Mouse (Mus musculus): ENCODE data around the gene Tnp1. TPM values are rescaled to one million over a fixed set of nuclear protein-coding genes. Genes with fewer than 3 reads are reported as not detected.

The Tnp1 gene
- polyA plus RNA-seq (2016; fragmentation: Nextera tagmentation; extraction: Ambion mirVana), result not detected in 2 replicates

GRCm38 (mm10) chr1:73015731-73016130 lies at the start of gene Tnp1:
Gene Tnp1, minus strand, starts transcription at chr1:73015909.
- WGBS, result 91% methylated on average over 12 of the region's 12 CpGs
- Histone ChIP-seq H3K36me3 (no peaks in the 10 kb centered on the region), H3K27ac (replicated peaks) (no peak within 1 kb of the TSS), H3K4me3 (no peak within 1 kb of the TSS), H3K27me3 (ENCODE audit: low read depth, poor library complexity, severe bottlenecking) (no peaks in the 10 kb centered on the region), H3K4me1 (no peaks in the 10 kb centered on the region), H3K9me3 (replicated peaks) (no peaks in the 10 kb centered on the region)
- no peak for DNase-seq (ENCODE audit: low spot score)

GRCm38 (mm10) chr1:73064336-73064735 lies 48.6 kb upstream of the Tnp1 start:
- Histone ChIP-seq H3K36me3 (no peaks in the 10 kb centered on the region), H3K27ac (replicated peaks) (peak overlapping the region; percentile 38; the same call in 1 of the 2 replicates), H3K9me3 (replicated peaks) (no peaks in the 10 kb centered on the region), H3K4me1 (peaks cover 34% of the 10 kb centered on the region), H3K27me3 (ENCODE audit: low read depth, poor library complexity, severe bottlenecking) (no peaks in the 10 kb centered on the region), H3K4me3 (no peak overlapping the region)
- DNase-seq (ENCODE audit: low spot score), result no peak
- 53% methylated on average over 3 of the region's 3 CpGs for WGBS

DNA sequence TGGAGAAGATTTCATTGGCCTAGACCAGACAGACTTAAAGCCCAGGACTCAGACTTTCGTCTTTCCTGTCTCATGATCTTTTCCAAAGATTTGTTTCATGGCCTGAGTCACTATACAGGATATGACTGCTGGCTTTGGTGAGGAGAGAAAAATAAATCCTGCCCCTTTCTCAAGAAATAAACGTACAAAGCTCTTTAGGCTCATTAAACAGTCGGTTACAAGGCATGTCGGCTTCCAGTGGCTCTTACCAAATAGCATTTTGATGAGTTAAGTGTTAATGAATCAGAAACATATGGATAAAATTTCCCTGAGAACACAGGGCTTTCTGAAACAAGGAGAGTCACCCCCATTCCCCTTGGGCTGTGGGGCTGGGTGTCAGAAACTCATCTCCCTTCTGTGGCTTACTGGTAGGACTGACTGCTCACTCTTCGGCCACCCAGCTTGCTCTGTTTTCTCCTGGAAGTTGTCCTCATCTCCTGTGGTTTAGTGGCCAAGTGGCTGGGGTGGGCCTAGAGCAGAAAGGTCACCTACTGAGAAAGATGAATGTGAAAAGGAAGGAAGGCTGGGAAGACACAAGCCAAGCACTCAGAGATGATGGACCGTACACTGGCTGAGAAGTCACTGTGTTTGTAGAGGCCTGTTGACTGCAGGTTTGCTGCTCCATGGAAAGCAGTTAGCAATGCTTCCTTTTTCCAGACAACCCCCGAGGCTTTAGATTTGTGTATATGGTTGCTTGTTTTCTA lies 46.0 kb upstream of the Tnp1 start:
- Histone ChIP-seq H3K27me3 (ENCODE audit: low read depth, poor library complexity, severe bottlenecking) (no peaks in the 10 kb centered on the region), H3K4me3 (no peak overlapping the region), H3K4me1 (peaks cover 34% of the 10 kb centered on the region), H3K27ac (replicated peaks) (peak overlapping the region; percentile 76), H3K9me3 (replicated peaks) (no peaks in the 10 kb centered on the region), H3K36me3 (no peaks in the 10 kb centered on the region)
- WGBS, result 83% methylated on average over 7 of the region's 7 CpGs
- DNase-seq (ENCODE audit: low spot score), result no peak

DNA sequence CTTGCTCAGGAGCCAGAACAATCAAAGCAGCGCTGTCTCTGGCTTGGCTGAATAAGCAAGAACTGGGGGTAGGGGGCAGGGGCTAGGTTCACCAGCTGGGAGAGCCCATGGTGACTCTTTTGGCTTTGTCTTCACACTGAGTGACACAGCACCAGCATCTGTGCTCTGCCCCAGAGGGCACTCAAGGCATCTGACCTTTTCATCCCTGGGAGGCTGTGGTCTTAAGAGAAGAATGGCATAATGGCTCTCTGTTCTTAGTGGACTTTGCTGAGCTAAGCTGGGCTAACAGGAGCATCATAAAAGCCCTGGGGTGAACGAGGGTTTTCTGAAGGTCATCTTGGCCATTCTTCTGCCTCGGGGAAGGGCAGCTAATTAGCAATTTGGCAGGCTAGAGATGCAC lies 44.6 kb upstream of the Tnp1 start:
- WGBS, result 1% methylated on average over 3 of the region's 3 CpGs

DNA sequence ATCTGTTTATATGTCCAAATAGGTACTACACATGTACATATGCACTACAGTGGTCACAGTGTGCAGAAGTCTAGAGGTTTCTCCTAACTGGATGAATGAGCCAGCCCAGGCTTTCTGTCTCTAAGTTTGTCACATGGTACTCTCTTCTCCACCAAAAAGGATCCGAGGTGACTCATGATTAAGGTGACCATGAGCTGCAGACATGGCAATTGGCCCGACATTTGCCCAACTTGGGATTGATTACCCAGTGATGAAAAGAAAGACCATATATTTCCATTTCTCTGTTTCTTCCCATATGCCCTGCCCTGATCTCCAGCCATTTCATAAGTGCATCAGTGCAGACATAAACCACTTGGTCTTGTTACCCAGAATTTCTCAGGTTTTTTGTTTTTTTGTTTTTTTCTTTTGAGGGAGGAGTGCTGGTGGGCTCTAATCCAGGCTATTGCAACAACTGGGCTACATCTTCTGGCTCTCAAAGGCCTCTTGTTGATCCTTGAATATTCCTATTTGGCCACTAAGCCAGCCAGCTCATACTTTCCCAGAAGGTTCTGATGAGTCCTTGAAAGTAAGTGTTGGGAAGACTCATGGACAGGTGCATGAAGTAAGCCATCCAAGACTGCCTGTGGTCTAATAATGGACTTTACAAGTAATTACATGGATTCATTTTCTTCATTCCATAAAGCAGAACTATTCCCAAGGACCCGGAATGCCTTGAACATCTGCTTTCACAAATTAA lies 40.7 kb upstream of the Tnp1 start:
- H3K27ac ChIP-seq (replicated peaks), result no peak overlapping the region
- H3K4me3 ChIP-seq, result no peak overlapping the region

More for the DNA sequence above, 44.6 kb upstream of the Tnp1 start:
- Histone ChIP-seq H3K4me3 (0 out of 2 replicates have a peak overlapping the region, but pooled peaks have one; percentile 16), H3K9me3 (replicated peaks) (no peaks in the 10 kb centered on the region), H3K27me3 (ENCODE audit: low read depth, poor library complexity, severe bottlenecking) (peaks cover 6% of the 10 kb centered on the region; the same call in 1 of the 2 replicates), H3K36me3 (no peaks in the 10 kb centered on the region), H3K4me1 (peaks cover 40% of the 10 kb centered on the region), H3K27ac (replicated peaks) (peak overlapping the region; percentile 76)
- DNase-seq (ENCODE audit: low spot score), result peak; percentile 83

DNA sequence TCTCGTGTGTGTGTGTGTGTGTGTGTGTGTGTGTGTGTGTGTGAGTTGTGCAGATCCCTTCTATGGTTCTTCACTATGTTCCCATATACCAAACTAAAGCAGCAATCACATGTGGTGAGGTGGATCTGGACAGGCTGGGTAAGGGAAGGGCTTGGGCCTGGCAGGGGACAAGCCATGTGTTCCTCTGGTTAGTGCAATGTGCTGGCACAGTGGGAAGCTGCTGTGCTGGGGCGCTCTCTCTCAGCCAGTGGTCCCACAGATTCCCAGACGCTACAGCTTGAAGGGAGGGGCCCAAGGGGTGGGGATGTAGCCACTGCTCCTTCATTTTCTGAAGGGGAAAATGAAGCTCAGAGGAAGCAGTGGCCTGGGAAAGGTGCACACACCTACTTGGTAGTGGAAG lies 40.1 kb upstream of the Tnp1 start:
- Histone ChIP-seq H3K36me3 (no peaks in the 10 kb centered on the region), H3K4me1 (peaks cover 39% of the 10 kb centered on the region), H3K27ac (replicated peaks) (peak overlapping the region; percentile 64; the same call in 1 of the 2 replicates), H3K4me3 (no peak overlapping the region), H3K27me3 (ENCODE audit: low read depth, poor library complexity, severe bottlenecking) (peaks cover 8% of the 10 kb centered on the region; the same call in 1 of the 2 replicates), H3K9me3 (replicated peaks) (no peaks in the 10 kb centered on the region)
- WGBS, result 53% methylated on average over 3 of the region's 3 CpGs
- DNase-seq (ENCODE audit: low spot score), result no peak

More for the DNA sequence above, 40.7 kb upstream of the Tnp1 start:
- 95% methylated on average over 3 of the region's 3 CpGs for WGBS
- H3K36me3 ChIP-seq, result no peaks in the 10 kb centered on the region
- H3K4me1 ChIP-seq, result peaks cover 45% of the 10 kb centered on the region
- DNase-seq (ENCODE audit: low spot score), result no peak
- no peaks in the 10 kb centered on the region for H3K9me3 ChIP-seq (replicated peaks)
- H3K27me3 ChIP-seq (ENCODE audit: low read depth, poor library complexity, severe bottlenecking), result peaks cover 8% of the 10 kb centered on the region; the same call in 1 of the 2 replicates

- Histone ChIP-seq H3K4me3 (no peak overlapping the region), H3K4me1 (peaks cover 33% of the 10 kb centered on the region), H3K27me3 (ENCODE audit: low read depth, poor library complexity, severe bottlenecking) (peaks cover 8% of the 10 kb centered on the region; the same call in 1 of the 2 replicates), H3K27ac (replicated peaks) (peak overlapping the region; percentile 64), H3K9me3 (replicated peaks) (no peaks in the 10 kb centered on the region), H3K36me3 (no peaks in the 10 kb centered on the region)
- DNase-seq (ENCODE audit: low spot score), result no peak
- 66% methylated on average over 6 of the region's 6 CpGs for WGBS
These were observed 39.5 kb upstream of the Tnp1 start for GRCm38 (mm10) chr1:73055206-73055605.

- 45% methylated on average over 9 of the region's 9 CpGs for WGBS
- DNase-seq (ENCODE audit: low spot score), result no peak
- Histone ChIP-seq H3K9me3 (replicated peaks) (no peaks in the 10 kb centered on the region), H3K27ac (replicated peaks) (no peak overlapping the region; the same call in 1 of the 2 replicates), H3K4me3 (no peak overlapping the region), H3K27me3 (ENCODE audit: low read depth, poor library complexity, severe bottlenecking) (peaks cover 8% of the 10 kb centered on the region; the same call in 1 of the 2 replicates), H3K4me1 (peaks cover 24% of the 10 kb centered on the region), H3K36me3 (no peaks in the 10 kb centered on the region)
These were observed 38.0 kb upstream of the Tnp1 start for GRCm38 (mm10) chr1:73053545-73054326.

DNA sequence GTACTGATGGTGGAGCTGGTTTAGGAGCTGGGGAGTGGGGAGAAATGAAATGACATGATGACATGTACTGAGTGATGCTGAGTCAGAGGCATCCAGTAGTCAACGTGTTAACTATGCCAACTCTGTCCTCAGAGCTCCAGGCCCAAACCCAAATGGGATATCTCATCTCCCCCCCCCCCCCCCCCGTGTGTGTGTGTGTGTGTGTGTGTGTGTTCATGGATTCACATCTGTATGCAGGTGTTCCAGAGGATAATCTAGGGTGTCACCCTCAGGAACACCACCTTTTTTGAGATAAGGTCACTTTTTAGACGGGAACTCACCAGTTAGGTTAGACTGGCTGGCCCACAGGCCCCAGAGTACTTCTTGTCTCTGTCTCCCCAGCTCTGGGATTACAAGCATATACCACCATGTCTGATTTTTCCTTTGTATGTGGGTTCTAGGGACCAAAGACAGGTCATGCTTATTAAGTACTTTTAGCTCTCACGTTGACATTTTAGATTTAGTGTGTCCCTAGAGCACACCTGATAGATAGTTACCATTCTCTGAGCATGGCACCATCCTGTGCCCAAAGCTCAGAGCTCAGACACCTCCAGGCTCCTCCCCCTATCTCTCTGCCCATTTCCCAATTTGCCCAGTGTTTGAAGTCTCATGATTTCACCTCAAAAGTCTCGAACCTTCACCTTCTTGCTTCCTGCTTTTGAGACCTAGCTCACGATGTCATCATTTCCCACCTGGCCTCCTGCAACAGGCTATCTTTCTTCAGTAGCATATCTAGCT lies 31.4 kb upstream of the Tnp1 start:
- DNase-seq (ENCODE audit: low spot score), result no peak
- H3K4me1 ChIP-seq, result peaks cover 21% of the 10 kb centered on the region
- no peak overlapping the region for H3K4me3 ChIP-seq
- no peaks in the 10 kb centered on the region for H3K27me3 ChIP-seq (ENCODE audit: low read depth, poor library complexity, severe bottlenecking)
- H3K9me3 ChIP-seq (replicated peaks), result no peaks in the 10 kb centered on the region
- no peaks in the 10 kb centered on the region for H3K36me3 ChIP-seq
- WGBS, result 90% methylated on average over 5 of the region's 6 CpGs
- H3K27ac ChIP-seq (replicated peaks), result 0 out of 2 replicates have a peak overlapping the region, but pooled peaks have one; percentile 28

- H3K27ac ChIP-seq (replicated peaks), result peak overlapping the region; percentile 63; the same call in 1 of the 2 replicates
These were observed 30.4 kb upstream of the Tnp1 start for GRCm38 (mm10) chr1:73045948-73046685.

GRCm38 (mm10) chr1:73043671-73044070 lies 28.0 kb upstream of the Tnp1 start:
- Histone ChIP-seq H3K4me1 (peaks cover 38% of the 10 kb centered on the region), H3K36me3 (no peaks in the 10 kb centered on the region), H3K27me3 (ENCODE audit: low read depth, poor library complexity, severe bottlenecking) (0 out of 2 replicates have a peak, but pooled peaks cover 3% of the 10 kb centered on the region), H3K4me3 (no peak overlapping the region), H3K27ac (replicated peaks) (no peak overlapping the region), H3K9me3 (replicated peaks) (no peaks in the 10 kb centered on the region)
- no peak for DNase-seq (ENCODE audit: low spot score)
- 92% methylated on average over 10 of the region's 10 CpGs for WGBS

More at GRCm38 (mm10) chr1:73045948-73046685, 30.4 kb upstream of the Tnp1 start:
- Histone ChIP-seq H3K4me3 (no peak overlapping the region), H3K4me1 (peaks cover 25% of the 10 kb centered on the region), H3K27me3 (ENCODE audit: low read depth, poor library complexity, severe bottlenecking) (no peaks in the 10 kb centered on the region), H3K36me3 (no peaks in the 10 kb centered on the region), H3K9me3 (replicated peaks) (no peaks in the 10 kb centered on the region)
- WGBS, result 60% methylated on average over 9 of the region's 9 CpGs
- no peak for DNase-seq (ENCODE audit: low spot score)

Measured in midbrain, embryonic 10.5 days (tissue).